Mouse (Mus musculus): ENCODE data around the gene Galnt16. TPM values are rescaled to one million over a fixed set of nuclear protein-coding genes. Genes with fewer than 3 reads are reported as not detected.

The Galnt16 gene
- polyA plus RNA-seq, 1 experiment from 2014 or later: 8.3 TPM

DNA sequence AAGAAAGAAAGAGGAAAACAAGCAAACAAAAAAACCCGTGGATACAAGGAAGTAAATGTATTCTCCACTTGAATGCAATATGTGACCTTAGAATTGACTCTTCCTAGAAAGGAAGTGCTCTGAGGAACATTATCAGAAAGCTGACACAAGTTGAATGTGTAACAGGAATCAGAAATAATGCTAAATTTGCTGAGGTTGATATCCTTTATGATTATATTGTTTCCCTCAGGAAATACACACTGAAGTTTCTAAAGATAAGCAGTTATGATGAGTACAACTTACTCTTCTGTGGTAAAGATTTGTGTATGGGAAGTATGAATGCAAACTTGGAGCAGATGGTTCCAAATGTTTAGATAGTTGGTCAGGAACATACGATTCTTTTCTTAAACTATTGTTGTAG, 150.3 kb downstream of the Galnt16 start:
- H3K9ac ChIP-seq (replicated peaks; ENCODE audit: low read length): no peak overlapping the region
- 80% methylated on average over 2 of the region's 2 CpGs for WGBS
- ATAC-seq (ENCODE audit: low FRiP score, low TSS enrichment): no peak
- H3K9me3 ChIP-seq (ENCODE audit: low read length): no peaks in the 10 kb centered on the region
- H3K36me3 ChIP-seq (ENCODE audit: insufficient read depth, low read length): peaks cover 17% of the 10 kb centered on the region
- H3K4me1 ChIP-seq (ENCODE audit: insufficient read depth, low read length): no peaks in the 10 kb centered on the region
- no peak overlapping the region for H3K27ac ChIP-seq (ENCODE audit: low read length)
- H3K27me3 ChIP-seq (ENCODE audit: insufficient read depth, low read length): no peaks in the 10 kb centered on the region
- no peak overlapping the region for H3K4me2 ChIP-seq (replicated peaks; ENCODE audit: low read depth, low read length)
- no peak overlapping the region for H3K4me3 ChIP-seq (ENCODE audit: low read length)

DNA sequence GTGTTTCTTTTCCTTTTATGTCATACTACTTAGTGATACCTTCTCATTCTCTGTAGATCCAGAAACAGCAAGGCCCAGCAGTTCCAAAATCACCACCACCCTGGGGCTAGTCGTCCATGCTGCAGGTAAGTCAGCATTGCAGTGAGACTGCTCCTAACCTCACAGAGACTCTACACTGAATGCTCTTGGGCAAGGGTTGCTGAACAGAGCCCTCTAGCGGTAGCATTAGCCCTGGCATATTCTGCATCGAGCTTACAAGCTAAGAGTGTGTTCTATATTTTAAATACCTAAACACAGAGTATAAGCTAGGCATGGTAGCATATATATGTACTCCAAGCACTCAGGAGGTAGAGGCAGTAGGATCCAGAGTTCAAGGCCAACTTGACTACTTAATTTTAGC, 155.1 kb downstream of the Galnt16 start:
- Histone ChIP-seq H3K9me3 (ENCODE audit: low read length) (no peaks in the 10 kb centered on the region), H3K27me3 (ENCODE audit: insufficient read depth, low read length) (no peaks in the 10 kb centered on the region), H3K4me3 (ENCODE audit: low read length) (no peak overlapping the region), H3K4me2 (replicated peaks; ENCODE audit: low read depth, low read length) (no peak overlapping the region), H3K36me3 (ENCODE audit: insufficient read depth, low read length) (peaks cover 37% of the 10 kb centered on the region), H3K27ac (ENCODE audit: low read length) (no peak overlapping the region), H3K4me1 (ENCODE audit: insufficient read depth, low read length) (no peaks in the 10 kb centered on the region), H3K9ac (replicated peaks; ENCODE audit: low read length) (no peak overlapping the region)
- 8% methylated on average over 3 of the region's 3 CpGs for WGBS
- ATAC-seq (ENCODE audit: low FRiP score, low TSS enrichment): no peak

Other genes starting within 250 kb of the Galnt16 start
- gene Dcaf5, start 81.7 kb upstream of the Galnt16 start, polyA plus RNA-seq (2015; fragmentation: Nextera tagmentation; extraction: Ambion mirVana): 12.7 and 13.1 TPM in 2 replicates
- 31.2 and 34.8 TPM in 2 replicates for gene Exd2, start 55.2 kb upstream of the Galnt16 start, polyA plus RNA-seq (2015; fragmentation: Nextera tagmentation; extraction: Ambion mirVana)
- 32.0 and 34.8 TPM in 2 replicates for gene Slc39a9, start 125.6 kb downstream of the Galnt16 start, polyA plus RNA-seq (2015; fragmentation: Nextera tagmentation; extraction: Ambion mirVana)
- 279 and 331 TPM in 2 replicates for gene Erh, start 126.1 kb downstream of the Galnt16 start, polyA plus RNA-seq (2015; fragmentation: Nextera tagmentation; extraction: Ambion mirVana)
- gene Plekhd1, start 174.3 kb downstream of the Galnt16 start, polyA plus RNA-seq (2015; fragmentation: Nextera tagmentation; extraction: Ambion mirVana): 2.7 TPM in 2 replicates
- gene Ccdc177, start 242.4 kb downstream of the Galnt16 start, polyA plus RNA-seq (2015; fragmentation: Nextera tagmentation; extraction: Ambion mirVana): 0.11 and 0.12 TPM in 2 replicates

Measured in kidney, embryonic 16.5 days (tissue).